Mouse (Mus musculus): ENCODE measurements around the gene Mybpc3.
"Not testable (repeated sequence)": the region's sequence is repeated elsewhere in the genome, so short reads cannot be mapped to it uniquely, and the experiment has no call there.

Mybpc3 gene

GRCm38 (mm10) chr2:91088987-91089386 lies 29.0 kb upstream of the Mybpc3 start:
- no peak for DNase-seq

- no peak for DNase-seq
These were observed 27.7 kb upstream of the Mybpc3 start for GRCm38 (mm10) chr2:91090208-91090607.

- no peak for DNase-seq
These were observed 27.1 kb upstream of the Mybpc3 start for GRCm38 (mm10) chr2:91090827-91091226.

- DNase-seq, result no peak
These were observed 21.4 kb upstream of the Mybpc3 start for GRCm38 (mm10) chr2:91096524-91096923.

GRCm38 (mm10) chr2:91097015-91097414 lies 20.9 kb upstream of the Mybpc3 start:
- no peak for DNase-seq

- DNase-seq, result no peak
These were observed 19.8 kb upstream of the Mybpc3 start for GRCm38 (mm10) chr2:91098156-91098555.

- peak; percentile 69 to 76 for DNase-seq
These were observed 16.7 kb upstream of the Mybpc3 start for GRCm38 (mm10) chr2:91101124-91101740.

GRCm38 (mm10) chr2:91108156-91108555 lies 9.8 kb upstream of the Mybpc3 start:
- no peak for DNase-seq

- no peak for DNase-seq
These were observed 8.7 kb upstream of the Mybpc3 start for GRCm38 (mm10) chr2:91109241-91109640.

GRCm38 (mm10) chr2:91109807-91110385 lies 8.0 kb upstream of the Mybpc3 start:
- DNase-seq, result no peak

GRCm38 (mm10) chr2:91110429-91110828 lies 7.5 kb upstream of the Mybpc3 start:
- DNase-seq, result no peak

GRCm38 (mm10) chr2:91111832-91112231 lies 6.1 kb upstream of the Mybpc3 start:
- not testable (repeated sequence) for DNase-seq

- no peak for DNase-seq
These were observed 5.5 kb upstream of the Mybpc3 start for GRCm38 (mm10) chr2:91112491-91112890.

- no peak for DNase-seq
These were observed 4.6 kb upstream of the Mybpc3 start for GRCm38 (mm10) chr2:91113334-91113733.

- DNase-seq, result no peak
These were observed 4.1 kb upstream of the Mybpc3 start for GRCm38 (mm10) chr2:91113852-91114251.

GRCm38 (mm10) chr2:91114781-91115577 lies 3.0 kb upstream of the Mybpc3 start:
- DNase-seq, result peak; percentile 28 to 35

GRCm38 (mm10) chr2:91115578-91115970 lies 2.4 kb upstream of the Mybpc3 start:
- no peak for DNase-seq

GRCm38 (mm10) chr2:91116842-91117241 lies 1.1 kb upstream of the Mybpc3 start:
- no peak for DNase-seq

- no peak for DNase-seq
These were observed 703 bp downstream of the Mybpc3 start for GRCm38 (mm10) chr2:91118647-91119046.

GRCm38 (mm10) chr2:91119061-91119460 lies 1.1 kb downstream of the Mybpc3 start:
- DNase-seq, result no peak

GRCm38 (mm10) chr2:91119551-91119950 lies 1.6 kb downstream of the Mybpc3 start:
- no peak for DNase-seq

- no peak for DNase-seq
These were observed 2.3 kb downstream of the Mybpc3 start for GRCm38 (mm10) chr2:91120261-91120671.

GRCm38 (mm10) chr2:91121011-91121410 lies 3.1 kb downstream of the Mybpc3 start:
- no peak for DNase-seq

GRCm38 (mm10) chr2:91121497-91121896 lies 3.6 kb downstream of the Mybpc3 start:
- DNase-seq, result no peak

All from thymus, adult 18-20 months (tissue).